Mouse (Mus musculus) liver, embryonic 14.5 days (tissue): ENCODE data around the gene Cdh12. TPM values are rescaled to one million over a fixed set of nuclear protein-coding genes. Genes with fewer than 3 reads are reported as not detected.
"Not testable (repeated sequence)": the region's sequence is repeated elsewhere in the genome, so short reads cannot be mapped to it uniquely, and the experiment has no call there.

Source experiments
- ATAC-seq: fragments of 200-750 bp; cut with Nextera tagmentation; 2 replicates; pipeline ENCODE4 v1.8.0; 2017; ENCODE audit warnings: moderate number of reproducible peaks, mild to moderate bottlenecking, moderate library complexity; ENCODE audit not compliant: insufficient read depth
- DNase-seq, 3 experiments: peaks; one replicate each; pipeline ENCODE4 v3.0.0-alpha.2; 2012 to 2013; ENCODE audit warnings: low read depth in 3 of 3, low spot score in 3 of 3
- H3K27ac ChIP-seq: fragments of 300-500 bp; sonication (generic); 2 replicates; pipeline ENCODE4 v1.5.1; 2014; ENCODE audit warnings: moderate library complexity, mild to moderate bottlenecking, control low read depth, inconsistent platforms
- H3K27me3 ChIP-seq: fragments of 300-500 bp; sonication (generic); 2 replicates; pipeline ENCODE4 v1.6.1; 2014; ENCODE audit warnings: mild to moderate bottlenecking, low read length, moderate library complexity; ENCODE audit not compliant: control insufficient read depth, insufficient read depth
- H3K36me3 ChIP-seq: fragments of 300-500 bp; sonication (generic); replicated peaks from 2 replicates; pipeline ENCODE4 v1.6.1; 2014; ENCODE audit warnings: low read depth; ENCODE audit not compliant: control insufficient read depth, insufficient read depth
- H3K4me1 ChIP-seq, 2 experiments: fragments of 200-500 bp in 1 of 2; fragments of 300-500 bp in 1 of 2; sonication (generic) in 1 of 2; replicated peaks; 2 replicates each; pipeline ENCODE4 v1.6.1; 2012 to 2014; ENCODE audit warnings: antibody characterized with exemption in 1 of 2, inconsistent platforms in 1 of 2, low read length in 1 of 2; ENCODE audit not compliant: control insufficient read depth in 2 of 2, insufficient read depth in 2 of 2
- H3K4me2 ChIP-seq: fragments of 300-500 bp; sonication (generic); 2 replicates; pipeline ENCODE4 v1.6.1; 2014; ENCODE audit warnings: low read depth, mild to moderate bottlenecking, control low read depth, moderate library complexity
- H3K4me3 ChIP-seq, 2 experiments: fragments of 200-500 bp in 1 of 2; fragments of 300-500 bp in 1 of 2; sonication (generic) in 1 of 2; 2 replicates each; pipeline ENCODE4 v1.5.1; 2012 to 2014; ENCODE audit warnings: low read depth in 2 of 2, low read length in 2 of 2, mild to moderate bottlenecking in 2 of 2, control low read depth in 1 of 2, inconsistent platforms in 1 of 2, moderate library complexity in 1 of 2; ENCODE audit not compliant: insufficient read depth in 1 of 2
- H3K9ac ChIP-seq: fragments of 300-500 bp; sonication (generic); replicated peaks from 2 replicates; pipeline ENCODE4 v1.6.1; 2014; ENCODE audit warnings: mild to moderate bottlenecking, control low read depth, moderate library complexity
- H3K9me3 ChIP-seq: fragments of 300-500 bp; sonication (generic); 2 replicates; pipeline ENCODE4 v1.6.1; 2016; ENCODE audit warnings: low read length, mixed read lengths; ENCODE audit not compliant: control insufficient read depth
- CTCF ChIP-seq: IDR thresholded peaks from 2 replicates; pipeline ENCODE4 v1.5.1; 2016; ENCODE audit warnings: antibody characterized with exemption, low read depth, control low read depth
- EP300 ChIP-seq: IDR thresholded peaks from 2 replicates; pipeline ENCODE4 v1.6.1; 2016; ENCODE audit warnings: antibody characterized with exemption, low read depth
- WGBS: fragments of 180-500 bp; shearing (Covaris S2); extraction: QIAGEN DNeasy Blood & Tissue Kit; methylation state at CpG from one replicate; pipeline ENCODE4 v1.1.7; 2014; ENCODE audit not compliant: insufficient replicate concordance; 5-methylcytosine and 5-hydroxymethylcytosine counted together
- polyA plus RNA-seq, 2 experiments: library from polyadenylated mRNA; depleted of rRNA in 1 of 2; stranded (reverse) in 1 of 2; unstranded in 1 of 2; fragments of >200 nt; fragmentation: Nextera tagmentation in 1 of 2; extraction: Ambion mirVana in 1 of 2; gene quantifications; 2 replicates each; pipeline versions ENCODE4 v1.2.1 to v1.2.3; 2012 to 2014

Gene Cdh12
- polyA plus RNA-seq, 2 experiments = not detected

GRCm38 (mm10) chr15:21109889-21110500, 660.9 kb downstream of the Cdh12 start:
- no peak overlapping the region for H3K9ac ChIP-seq
- H3K27ac ChIP-seq = no peak overlapping the region
- H3K36me3 ChIP-seq = no peaks in the 10 kb centered on the region
- no peaks in the 10 kb centered on the region for H3K4me1 ChIP-seq
- no peaks in the 10 kb centered on the region for H3K9me3 ChIP-seq
- no peak for DNase-seq
- H3K4me3 ChIP-seq = no peak overlapping the region
- no peak for TF ChIP-seq CTCF
- no peak for TF ChIP-seq EP300
- H3K4me2 ChIP-seq = no peak overlapping the region
- ATAC-seq = no peak
- no peaks in the 10 kb centered on the region for H3K27me3 ChIP-seq
- WGBS = 50% methylated on average over 4 of the region's 4 CpGs

DNA sequence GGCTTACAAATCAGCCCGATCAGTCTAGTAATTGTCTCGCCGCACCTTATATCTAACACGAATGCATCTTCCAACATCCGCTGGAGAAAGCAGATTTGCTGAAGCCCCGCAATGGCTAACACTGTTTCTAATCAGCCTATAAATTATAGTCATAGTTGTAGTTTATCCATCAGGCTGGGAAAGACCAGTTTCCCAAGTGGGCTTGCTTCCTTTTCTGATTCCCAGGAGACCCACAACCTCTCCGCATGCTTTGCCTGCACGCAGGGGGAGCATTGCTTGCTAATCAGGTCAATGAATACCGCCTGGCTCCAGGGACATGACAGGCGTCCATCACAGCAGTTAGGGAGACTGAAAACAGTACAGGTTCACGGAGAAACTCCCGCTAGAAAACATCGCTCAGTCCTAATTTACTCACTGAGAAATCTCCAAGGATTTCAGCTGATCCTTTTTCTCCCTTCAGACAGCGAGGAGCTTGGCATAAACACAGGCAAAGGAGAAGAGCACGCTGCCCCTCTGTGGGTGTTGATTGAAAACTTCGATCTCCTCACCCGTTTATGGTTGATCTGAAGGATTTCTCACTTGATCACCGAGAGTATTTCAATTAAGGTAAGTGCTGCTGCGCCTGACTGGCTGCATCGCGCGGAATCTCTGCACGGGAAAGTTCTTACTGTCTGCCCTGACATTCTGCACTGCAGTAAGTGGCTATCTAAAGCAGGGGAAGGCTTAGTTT, 662.0 kb downstream of the Cdh12 start:
- DNase-seq (no peak), ATAC-seq (no peak)
- Histone ChIP-seq H3K4me2 (no peak overlapping the region), H3K9me3 (no peaks in the 10 kb centered on the region), H3K9ac (no peak overlapping the region), H3K36me3 (no peaks in the 10 kb centered on the region), H3K27ac (no peak overlapping the region), H3K27me3 (no peaks in the 10 kb centered on the region), H3K4me3 (no peak overlapping the region), H3K4me1 (no peaks in the 10 kb centered on the region)
- TF ChIP-seq EP300 (no peak), CTCF (no peak)
- 19% methylated on average over 23 of the region's 23 CpGs for WGBS

DNA sequence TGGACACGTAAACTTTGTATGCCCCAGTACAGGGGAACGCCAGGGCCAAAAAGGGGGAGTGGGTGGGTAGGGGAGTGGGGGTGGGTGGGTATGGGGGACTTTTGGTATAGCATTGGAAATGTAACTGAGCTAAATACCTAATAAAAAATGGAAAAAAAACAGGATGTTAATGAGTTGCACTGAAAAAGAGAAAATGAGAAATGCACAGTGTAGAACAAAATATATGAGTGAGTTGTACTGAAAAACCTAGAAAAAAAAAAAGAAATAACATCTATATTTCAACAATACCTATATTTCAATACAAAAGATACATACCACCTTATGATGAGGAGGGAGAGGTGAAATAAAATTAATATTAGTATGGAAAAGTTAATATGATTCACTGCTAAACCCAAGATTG, 665.7 kb downstream of the Cdh12 start:
- not testable (repeated sequence) for H3K9ac ChIP-seq, ATAC-seq, H3K4me1 ChIP-seq, H3K27me3 ChIP-seq, H3K4me3 ChIP-seq, H3K9me3 ChIP-seq, H3K4me2 ChIP-seq, H3K27ac ChIP-seq, H3K36me3 ChIP-seq
- DNase-seq = peak in 2 of 3 experiments; percentile 1 to 14
- no CpG with 5 or more reads among the region's 2 CpGs for WGBS

GRCm38 (mm10) chr15:21130660-21131059, 681.6 kb downstream of the Cdh12 start:
- no peak overlapping the region for H3K4me2 ChIP-seq
- TF ChIP-seq CTCF (no peak), EP300 (no peak)
- no peaks in the 10 kb centered on the region for H3K36me3 ChIP-seq
- DNase-seq (no peak), ATAC-seq (no peak)
- H3K9me3 ChIP-seq = no peaks in the 10 kb centered on the region
- no peaks in the 10 kb centered on the region for H3K27me3 ChIP-seq
- H3K4me3 ChIP-seq = no peak overlapping the region
- no peaks in the 10 kb centered on the region for H3K4me1 ChIP-seq
- no peak overlapping the region for H3K27ac ChIP-seq
- no peak overlapping the region for H3K9ac ChIP-seq

DNA sequence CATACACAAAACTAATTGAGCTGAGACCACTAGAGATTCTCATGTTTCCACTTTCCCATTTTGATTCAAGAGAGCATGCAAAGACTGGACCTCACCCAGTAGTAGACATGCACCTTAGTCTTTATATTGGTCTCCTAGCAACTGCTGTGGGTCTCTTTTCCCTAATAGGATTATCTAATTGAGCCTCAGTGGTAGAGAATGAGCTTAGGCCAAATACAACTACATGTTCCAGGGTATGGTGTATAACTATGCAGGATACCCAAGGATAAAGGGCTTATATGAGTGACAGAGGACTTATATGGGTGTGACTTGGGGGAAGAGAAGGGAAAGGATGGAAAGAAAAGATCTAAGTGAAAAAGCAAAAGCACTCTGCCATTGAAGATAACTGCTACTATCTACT, 683.9 kb downstream of the Cdh12 start:
- no peaks in the 10 kb centered on the region for H3K27me3 ChIP-seq
- no peaks in the 10 kb centered on the region for H3K9me3 ChIP-seq
- H3K4me2 ChIP-seq = no peak overlapping the region
- no peak overlapping the region for H3K4me3 ChIP-seq
- DNase-seq = no peak
- no peak for TF ChIP-seq EP300
- TF ChIP-seq CTCF = no peak
- no peak for ATAC-seq
- H3K36me3 ChIP-seq = no peaks in the 10 kb centered on the region
- H3K27ac ChIP-seq = no peak overlapping the region
- no peaks in the 10 kb centered on the region for H3K4me1 ChIP-seq
- no peak overlapping the region for H3K9ac ChIP-seq
